Mouse (Mus musculus) olfactory bulb, adult 2 months (tissue): ENCODE measurements around the gene Xcl1.

Experiments used
- CTCF ChIP-seq: fragments of 200-500 bp; IDR thresholded peaks from 2 replicates; pipeline ENCODE4 v1.5.1; 2012; ENCODE audit warnings: low read depth, mild to moderate bottlenecking, low read length, moderate library complexity; ENCODE audit not compliant: insufficient read depth
- POLR2A ChIP-seq: fragments of 200-500 bp; IDR thresholded peaks from 2 replicates; pipeline ENCODE4 v1.6.1; 2012; ENCODE audit warnings: mild to moderate bottlenecking, low read depth, low read length, moderate library complexity; ENCODE audit not compliant: insufficient read depth

- no peak for TF ChIP-seq CTCF
- no peak for TF ChIP-seq POLR2A
These were observed 18.2 kb upstream of the Xcl1 start for GRCm38 (mm10) chr1:164953574-164953973.
